Mouse (Mus musculus): Measurements from ENCODE around the gene Wdr17. TPM values are rescaled to one million over a fixed set of nuclear protein-coding genes. Genes with fewer than 3 reads are reported as not detected.
"Not testable (repeated sequence)": the region's sequence is repeated elsewhere in the genome, so short reads cannot be mapped to it uniquely, and the experiment has no call there.

Gene Wdr17
- total RNA-seq, 2 experiments from 2014 or later = 34.4 to 41.8 TPM

GRCm38 (mm10) chr8:54659703-54660102 lies 227.3 kb downstream of the Wdr17 start:
- intact Hi-C loops (cut with DNase I) = loop anchor here (2.0 to 5.0 kb wide), 2 partner anchors 132 to 151 kb away; partner anchors contain the start of genes Asb5 and Spcs3
- DNase-seq (ENCODE audit: low spot score in 2 of 2) = no peak

- intact Hi-C loops (cut with DNase I) = no loop called here
- DNase-seq (ENCODE audit: low spot score in 2 of 2) = no peak
Observed at GRCm38 (mm10) chr8:54638634-54639033, 248.3 kb downstream of the Wdr17 start.

- DNase-seq (ENCODE audit: low spot score in 2 of 2); intact Hi-C loops (cut with DNase I): not testable (repeated sequence)
Observed at GRCm38 (mm10) chr8:54616710-54617109, 270.3 kb downstream of the Wdr17 start.

GRCm38 (mm10) chr8:54610238-54610637 lies 276.7 kb downstream of the Wdr17 start:
- DNase-seq (ENCODE audit: low spot score in 2 of 2) = no peak
- intact Hi-C loops (cut with DNase I) = no loop called here

GRCm38 (mm10) chr8:54609336-54609735 lies 277.6 kb downstream of the Wdr17 start:
- DNase-seq (ENCODE audit: low spot score in 2 of 2) = no peak
- intact Hi-C loops (cut with DNase I) = no loop called here

GRCm38 (mm10) chr8:54603440-54603839 lies 283.5 kb downstream of the Wdr17 start:
- intact Hi-C loops (cut with DNase I) = no loop called here
- DNase-seq (ENCODE audit: low spot score in 2 of 2) = no peak

GRCm38 (mm10) chr8:54600671-54601251 lies 286.2 kb downstream of the Wdr17 start, which contains the start of gene Spata4:
TSS of gene Spata4 (plus strand) at chr8:54600781.
- intact Hi-C loops (cut with DNase I) = no loop called here

GRCm38 (mm10) chr8:54597386-54597785 lies 289.6 kb downstream of the Wdr17 start:
- peak in 1 of 2 experiments; percentile 53 for DNase-seq (ENCODE audit: low spot score in 2 of 2)
- intact Hi-C loops (cut with DNase I) = loop anchor here (5.0 kb wide), 1 partner anchor 70 kb away; the partner anchor contains the start of genes Asb5 and Spcs3

More at GRCm38 (mm10) chr8:54600671-54601251, 286.2 kb downstream of the Wdr17 start, which contains the start of gene Spata4:
- DNase-seq (ENCODE audit: low spot score in 2 of 2) = peak; percentile 33 to 49

- DNase-seq (ENCODE audit: low spot score in 2 of 2) = peak; percentile 54 to 90
- intact Hi-C loops (cut with DNase I) = loop anchor here (5.0 kb wide), 1 partner anchor 70 kb away; the partner anchor contains the start of genes Asb5 and Spcs3
Observed at GRCm38 (mm10) chr8:54596940-54597339, 290.0 kb downstream of the Wdr17 start.

GRCm38 (mm10) chr8:54596051-54596450 lies 290.9 kb downstream of the Wdr17 start:
- DNase-seq (ENCODE audit: low spot score in 2 of 2) = no peak
- intact Hi-C loops (cut with DNase I) = loop anchor here (5.0 kb wide), 1 partner anchor 69 kb away; the partner anchor contains the start of genes Asb5 and Spcs3

GRCm38 (mm10) chr8:54594634-54595033 lies 292.4 kb downstream of the Wdr17 start:
- peak in 1 of 2 experiments; percentile 13 for DNase-seq (ENCODE audit: low spot score in 2 of 2)
- intact Hi-C loops (cut with DNase I) = loop anchor here (5.0 kb wide), 1 partner anchor 67 kb away; the partner anchor contains the start of genes Asb5 and Spcs3

- intact Hi-C loops (cut with DNase I) = no loop called here
Observed at GRCm38 (mm10) chr8:54582886-54583285, 304.1 kb downstream of the Wdr17 start.

GRCm38 (mm10) chr8:54581436-54581835 lies 305.5 kb downstream of the Wdr17 start:
- intact Hi-C loops (cut with DNase I) = no loop called here
- DNase-seq (ENCODE audit: low spot score in 2 of 2) = no peak

More at GRCm38 (mm10) chr8:54582886-54583285, 304.1 kb downstream of the Wdr17 start:
- no peak for DNase-seq (ENCODE audit: low spot score in 2 of 2)

Other genes with a start within 250 kb of the Wdr17 start
- gene Gpm6a, start 67.7 kb upstream of the Wdr17 start, total RNA-seq (2021) = 1,000 to 10,000 TPM; 1,368 to 1,391 TPM